Mouse (Mus musculus): ENCODE data around the gene Ide. TPM values are rescaled to one million over a fixed set of nuclear protein-coding genes. Genes with fewer than 3 reads are reported as not detected.

The Ide gene
- polyA plus RNA-seq, 1 experiment from 2014 or later, result 35.9 TPM

GRCm38 (mm10) chr19:37327216-37327615 lies 10.4 kb downstream of the Ide start:
- no peak overlapping the region for H3K4me3 ChIP-seq
- ATAC-seq (ENCODE audit: low read depth), result no peak
- no peak overlapping the region for H3K27ac ChIP-seq (replicated peaks)
- no peaks in the 10 kb centered on the region for H3K27me3 ChIP-seq
- WGBS, result 71% methylated on average over 5 of the region's 5 CpGs
- peaks cover 29% of the 10 kb centered on the region for H3K36me3 ChIP-seq
- no peaks in the 10 kb centered on the region for H3K9me3 ChIP-seq
- H3K4me2 ChIP-seq, result no peak overlapping the region
- no peaks in the 10 kb centered on the region for H3K4me1 ChIP-seq (replicated peaks)
- no peak overlapping the region for H3K9ac ChIP-seq

DNA sequence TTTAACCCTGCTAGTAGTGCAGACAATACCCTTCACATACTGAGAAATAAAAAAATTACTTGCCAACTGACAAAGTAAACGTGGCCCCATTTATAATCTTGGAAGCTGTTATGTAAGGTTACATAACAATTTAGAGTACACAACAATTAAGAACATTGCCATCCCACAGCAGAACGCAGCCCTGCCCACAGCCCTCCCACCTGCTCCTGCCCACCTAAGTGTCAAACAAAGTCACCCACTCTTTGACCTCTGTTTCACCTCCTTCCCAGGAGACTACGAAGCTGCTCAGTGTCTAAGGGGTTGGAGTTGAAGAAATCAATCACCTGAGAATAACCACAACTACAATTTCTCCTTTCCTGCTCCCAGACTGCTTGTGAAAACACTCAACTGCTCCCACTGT lies 14.1 kb downstream of the Ide start:
- H3K36me3 ChIP-seq, result peaks cover 22% of the 10 kb centered on the region
- H3K4me2 ChIP-seq, result no peak overlapping the region
- no peak for ATAC-seq (ENCODE audit: low read depth)
- no peak overlapping the region for H3K4me3 ChIP-seq
- H3K9me3 ChIP-seq, result no peaks in the 10 kb centered on the region
- no peaks in the 10 kb centered on the region for H3K4me1 ChIP-seq (replicated peaks)
- WGBS, result 75% methylated on average over 3 of the region's 3 CpGs
- no peaks in the 10 kb centered on the region for H3K27me3 ChIP-seq
- H3K27ac ChIP-seq (replicated peaks), result no peak overlapping the region
- H3K9ac ChIP-seq, result no peak overlapping the region

- no peak overlapping the region for H3K9ac ChIP-seq
- no peak overlapping the region for H3K4me3 ChIP-seq
- H3K4me2 ChIP-seq, result no peak overlapping the region
- no peaks in the 10 kb centered on the region for H3K4me1 ChIP-seq (replicated peaks)
- no peaks in the 10 kb centered on the region for H3K27me3 ChIP-seq
- peaks cover 30% of the 10 kb centered on the region for H3K36me3 ChIP-seq
- no peaks in the 10 kb centered on the region for H3K9me3 ChIP-seq
- no peak for ATAC-seq (ENCODE audit: low read depth)
- 88% methylated on average over 16 of the region's 16 CpGs for WGBS
- H3K27ac ChIP-seq (replicated peaks), result no peak overlapping the region
These were observed 16.6 kb downstream of the Ide start for GRCm38 (mm10) chr19:37320802-37321619.

GRCm38 (mm10) chr19:37317359-37317758 lies 20.3 kb downstream of the Ide start:
- Histone ChIP-seq H3K4me2 (no peak overlapping the region), H3K9ac (no peak overlapping the region), H3K9me3 (no peaks in the 10 kb centered on the region), H3K4me3 (no peak overlapping the region), H3K4me1 (replicated peaks) (no peaks in the 10 kb centered on the region), H3K27me3 (no peaks in the 10 kb centered on the region), H3K36me3 (peaks cover 50% of the 10 kb centered on the region), H3K27ac (replicated peaks) (no peak overlapping the region)
- no peak for ATAC-seq (ENCODE audit: low read depth)
- WGBS, result 86% methylated on average over 4 of the region's 4 CpGs

DNA sequence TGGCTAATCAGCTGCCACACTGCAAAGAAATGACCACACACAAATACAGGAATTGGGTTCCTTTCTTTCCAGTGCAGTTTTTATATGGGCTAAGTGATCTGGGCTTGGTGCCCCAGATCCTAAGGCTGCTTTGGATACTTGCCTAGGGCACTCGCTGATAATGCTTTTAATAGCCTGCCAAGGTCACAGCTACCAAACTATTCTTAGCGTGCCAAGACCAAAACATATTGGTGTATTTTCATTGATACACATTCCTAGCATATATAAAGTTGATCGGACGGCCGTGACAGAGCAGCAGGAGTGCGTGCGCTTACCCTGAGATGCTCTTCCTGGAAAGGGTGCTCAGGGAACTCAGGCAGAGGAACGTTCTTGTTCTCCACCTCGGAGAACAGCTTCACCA lies 22.6 kb downstream of the Ide start:
- H3K9me3 ChIP-seq, result no peaks in the 10 kb centered on the region
- no peak overlapping the region for H3K4me3 ChIP-seq
- H3K36me3 ChIP-seq, result peaks cover 62% of the 10 kb centered on the region
- H3K9ac ChIP-seq, result no peak overlapping the region
- H3K27me3 ChIP-seq, result no peaks in the 10 kb centered on the region
- no peaks in the 10 kb centered on the region for H3K4me1 ChIP-seq (replicated peaks)
- H3K4me2 ChIP-seq, result no peak overlapping the region
- no peak overlapping the region for H3K27ac ChIP-seq (replicated peaks)
- 91% methylated on average over 9 of the region's 9 CpGs for WGBS
- ATAC-seq (ENCODE audit: low read depth), result no peak

DNA sequence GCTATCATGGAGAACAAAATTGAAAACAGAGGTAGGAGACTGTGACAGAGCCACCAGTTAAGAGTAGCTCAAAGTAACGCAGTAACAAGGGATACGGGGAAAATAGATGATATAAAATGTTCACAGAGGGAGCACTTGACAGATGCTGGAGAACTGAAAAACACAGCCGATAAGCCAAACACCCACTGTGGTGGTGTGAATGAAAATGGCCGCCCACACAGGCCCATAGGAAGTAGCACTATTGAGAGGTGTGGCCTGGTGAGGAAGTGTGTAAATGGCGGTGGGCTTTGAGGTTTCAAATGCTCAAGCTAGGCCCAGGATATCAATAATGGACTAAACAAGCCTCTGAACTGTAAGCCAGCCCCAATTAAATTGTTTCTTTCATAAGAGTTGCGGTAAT lies 26.2 kb downstream of the Ide start:
- WGBS, result 94% methylated on average over 6 of the region's 6 CpGs
- Histone ChIP-seq H3K4me3 (no peak overlapping the region), H3K9ac (no peak overlapping the region), H3K27ac (replicated peaks) (no peak overlapping the region), H3K4me1 (replicated peaks) (no peaks in the 10 kb centered on the region), H3K27me3 (no peaks in the 10 kb centered on the region), H3K9me3 (no peaks in the 10 kb centered on the region), H3K4me2 (no peak overlapping the region), H3K36me3 (peaks cover 58% of the 10 kb centered on the region)
- ATAC-seq (ENCODE audit: low read depth), result no peak

DNA sequence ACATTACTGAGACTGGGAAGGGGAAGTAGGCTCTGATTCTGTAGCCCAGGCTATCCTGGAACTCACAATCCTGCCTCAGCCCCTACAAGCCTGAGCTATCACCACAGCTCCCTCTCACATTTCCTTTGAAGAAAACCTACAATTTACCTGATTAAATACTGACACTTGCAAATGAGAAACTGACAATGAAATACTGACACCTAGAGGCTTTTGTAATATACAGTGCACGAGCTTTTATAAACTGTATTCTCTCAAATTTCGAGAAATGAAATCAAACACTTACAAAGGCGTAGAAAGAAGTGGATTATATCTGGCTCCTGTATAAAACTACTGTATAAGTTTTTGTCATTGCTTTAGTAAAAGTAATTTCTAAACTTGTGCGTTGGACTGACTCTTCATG lies 27.5 kb downstream of the Ide start:
- Histone ChIP-seq H3K27ac (replicated peaks) (no peak overlapping the region), H3K27me3 (no peaks in the 10 kb centered on the region), H3K9ac (no peak overlapping the region), H3K4me2 (no peak overlapping the region), H3K4me3 (no peak overlapping the region), H3K36me3 (peaks cover 47% of the 10 kb centered on the region), H3K4me1 (replicated peaks) (no peaks in the 10 kb centered on the region), H3K9me3 (no peaks in the 10 kb centered on the region)
- WGBS, result 86% methylated on average over 4 of the region's 4 CpGs
- ATAC-seq (ENCODE audit: low read depth), result no peak

DNA sequence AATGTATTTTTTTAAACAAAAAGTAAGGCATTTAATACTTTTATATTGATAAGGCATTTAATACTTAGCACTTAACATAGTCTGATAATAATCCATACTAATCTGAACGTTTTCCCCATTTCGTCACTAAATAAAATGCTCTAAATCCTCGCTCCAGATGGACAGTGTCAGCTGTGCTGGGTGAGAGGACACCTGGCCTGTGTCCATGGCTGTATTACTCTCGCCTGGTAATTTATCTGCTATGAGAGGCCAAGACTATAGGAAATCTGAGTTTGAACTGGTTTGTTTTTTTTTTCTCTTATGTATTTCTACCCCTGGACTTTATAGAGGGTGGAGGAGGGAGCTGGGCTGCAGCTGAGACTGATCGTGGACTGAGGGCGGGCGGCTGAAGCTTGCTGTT lies 28.7 kb downstream of the Ide start:
- H3K4me2 ChIP-seq, result no peak overlapping the region
- WGBS, result 93% methylated on average over 7 of the region's 7 CpGs

DNA sequence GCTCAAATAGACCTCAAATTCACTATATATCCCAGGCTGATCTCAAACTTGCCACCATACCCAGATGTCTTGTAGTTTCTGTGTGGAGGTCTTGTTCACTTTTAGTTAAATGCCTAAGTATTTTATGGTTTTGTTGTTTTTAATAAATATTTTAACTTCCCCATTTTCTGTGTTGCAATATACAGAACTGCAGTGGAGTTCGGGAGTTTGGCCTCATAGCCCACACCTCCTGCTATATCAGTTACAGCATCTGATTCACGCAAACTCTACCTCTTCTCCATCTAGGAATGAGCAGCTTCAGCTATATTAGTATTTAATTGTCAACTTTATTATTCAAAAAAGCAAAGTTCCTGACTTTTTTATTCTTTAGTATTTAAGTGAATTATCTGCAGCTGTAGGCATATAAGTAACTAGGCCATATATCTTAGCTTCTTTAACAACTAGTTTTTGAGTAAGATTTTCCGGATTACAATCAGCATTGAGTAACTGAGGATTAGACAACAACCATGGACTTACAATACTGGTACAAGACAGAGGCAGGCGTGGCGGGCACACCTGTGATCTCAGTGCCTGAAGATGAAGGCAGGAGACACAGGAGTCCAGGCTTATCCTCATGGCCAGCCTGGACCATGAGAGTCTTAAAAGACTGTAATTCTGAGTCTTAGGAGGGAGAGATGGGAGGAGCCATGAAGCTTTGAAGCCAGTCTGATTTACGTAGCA lies 29.7 kb downstream of the Ide start:
- no peaks in the 10 kb centered on the region for H3K27me3 ChIP-seq
- H3K36me3 ChIP-seq, result peaks cover 36% of the 10 kb centered on the region
- no peak overlapping the region for H3K4me3 ChIP-seq
- no peak overlapping the region for H3K4me2 ChIP-seq
- no peak overlapping the region for H3K27ac ChIP-seq (replicated peaks)
- no peaks in the 10 kb centered on the region for H3K9me3 ChIP-seq
- no peak overlapping the region for H3K9ac ChIP-seq
- no peak for ATAC-seq (ENCODE audit: low read depth)
- WGBS, result 80% methylated on average over 6 of the region's 6 CpGs
- no peaks in the 10 kb centered on the region for H3K4me1 ChIP-seq (replicated peaks)

More for the DNA sequence above, 28.7 kb downstream of the Ide start:
- H3K36me3 ChIP-seq, result peaks cover 37% of the 10 kb centered on the region
- no peaks in the 10 kb centered on the region for H3K27me3 ChIP-seq
- H3K4me3 ChIP-seq, result no peak overlapping the region
- no peaks in the 10 kb centered on the region for H3K9me3 ChIP-seq
- no peak overlapping the region for H3K9ac ChIP-seq
- no peaks in the 10 kb centered on the region for H3K4me1 ChIP-seq (replicated peaks)
- ATAC-seq (ENCODE audit: low read depth), result no peak
- H3K27ac ChIP-seq (replicated peaks), result no peak overlapping the region

DNA sequence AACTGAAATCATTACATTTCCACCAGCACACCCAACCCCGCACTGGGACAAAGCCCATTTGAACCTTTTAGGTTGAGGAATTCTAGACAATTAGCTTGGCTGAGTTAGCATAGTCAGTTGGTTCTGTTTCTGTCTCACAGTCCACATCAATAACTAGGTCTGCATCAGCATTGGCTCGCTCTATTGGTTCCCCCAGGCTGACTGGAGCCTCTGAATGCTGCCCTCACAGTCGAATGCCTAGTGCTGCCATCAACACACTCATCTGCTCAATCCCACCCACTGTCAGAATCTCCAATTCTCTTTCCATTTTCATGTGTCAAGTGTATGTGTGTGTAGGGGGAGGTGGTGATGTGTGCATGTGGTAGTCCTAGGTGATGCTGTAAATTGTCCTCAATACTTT lies 31.5 kb downstream of the Ide start:
- Histone ChIP-seq H3K36me3 (peaks cover 26% of the 10 kb centered on the region), H3K27ac (replicated peaks) (no peak overlapping the region), H3K27me3 (no peaks in the 10 kb centered on the region), H3K4me1 (replicated peaks) (no peaks in the 10 kb centered on the region), H3K9me3 (no peaks in the 10 kb centered on the region), H3K4me2 (no peak overlapping the region), H3K9ac (no peak overlapping the region), H3K4me3 (no peak overlapping the region)
- no peak for ATAC-seq (ENCODE audit: low read depth)
- 93% methylated on average over 3 of the region's 3 CpGs for WGBS

DNA sequence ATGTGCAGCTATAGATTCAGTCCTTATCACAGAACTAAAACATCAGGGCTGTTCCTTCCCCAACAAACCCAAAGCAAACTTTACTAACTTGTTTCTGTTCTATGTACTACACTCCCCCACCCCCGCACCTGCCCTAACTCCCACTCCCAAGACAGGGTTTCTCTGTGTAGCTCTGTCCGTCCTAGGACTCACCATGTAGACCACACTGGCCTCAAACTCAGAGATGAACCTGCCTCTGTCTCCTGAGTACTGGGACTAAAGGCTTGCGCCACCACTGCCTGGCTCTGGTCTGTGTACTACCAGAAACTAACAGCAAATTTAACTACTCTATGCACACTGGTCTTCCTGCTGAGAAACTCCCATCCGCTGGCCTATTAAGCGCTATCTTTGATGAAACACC lies 32.8 kb downstream of the Ide start:
- no peaks in the 10 kb centered on the region for H3K4me1 ChIP-seq (replicated peaks)
- H3K27me3 ChIP-seq, result no peaks in the 10 kb centered on the region
- ATAC-seq (ENCODE audit: low read depth), result no peak
- H3K36me3 ChIP-seq, result peaks cover 21% of the 10 kb centered on the region
- H3K4me2 ChIP-seq, result no peak overlapping the region
- no peak overlapping the region for H3K9ac ChIP-seq
- H3K9me3 ChIP-seq, result no peaks in the 10 kb centered on the region
- H3K4me3 ChIP-seq, result no peak overlapping the region
- 95% methylated on average over 5 of the region's 5 CpGs for WGBS
- no peak overlapping the region for H3K27ac ChIP-seq (replicated peaks)

DNA sequence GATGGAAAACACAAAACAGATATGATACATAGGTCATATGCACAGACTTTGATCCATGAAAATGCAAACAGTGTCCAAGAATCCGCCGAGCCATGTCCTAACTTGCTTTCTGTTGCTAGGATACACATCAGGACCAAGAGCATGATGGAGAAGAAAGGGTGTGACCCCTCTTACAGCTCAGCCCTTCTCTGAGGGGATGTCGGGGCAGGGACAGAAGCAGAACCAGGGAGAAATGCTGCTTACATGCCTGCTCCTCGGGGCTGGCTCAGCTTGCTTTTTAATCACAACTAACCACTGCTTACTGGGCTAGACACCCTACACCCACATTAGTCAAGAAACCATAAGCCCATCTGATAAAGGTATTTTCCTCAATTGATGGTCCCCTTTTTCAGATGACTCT lies 33.6 kb downstream of the Ide start:
- Histone ChIP-seq H3K9ac (no peak overlapping the region), H3K4me2 (no peak overlapping the region), H3K9me3 (no peaks in the 10 kb centered on the region), H3K27ac (replicated peaks) (no peak overlapping the region), H3K4me3 (no peak overlapping the region), H3K36me3 (peaks cover 14% of the 10 kb centered on the region), H3K27me3 (no peaks in the 10 kb centered on the region), H3K4me1 (replicated peaks) (no peaks in the 10 kb centered on the region)
- WGBS, result 78% methylated on average over 4 of the region's 4 CpGs
- no peak for ATAC-seq (ENCODE audit: low read depth)

All from neural tube, embryonic 13.5 days (tissue).